Mouse (Mus musculus) MEL (cell line): Measurements from ENCODE around the gene Dynll2. TPM values are rescaled to one million over a fixed set of nuclear protein-coding genes. Genes with fewer than 3 reads are reported as not detected.

Experiments used
- DNase-seq: peaks from one replicate; pipeline ENCODE4 v3.0.0; 2011; ENCODE audit warnings: low read depth, low spot score
- H3K27ac ChIP-seq: 2 replicates; pipeline ENCODE4 v1.5.1; 2012; ENCODE audit warnings: low read depth, mild to moderate bottlenecking, control low read depth, low read length, moderate library complexity; ENCODE audit not compliant: control insufficient read depth
- H3K27me3 ChIP-seq, 2 experiments: fragments of 150-350 bp in 1 of 2; sonication (generic) in 1 of 2; 2 replicates each; pipeline ENCODE4 v1.6.1; 2012; ENCODE audit warnings: low read length in 2 of 2, mild to moderate bottlenecking in 2 of 2, improper control_type of control experiment in 1 of 2, moderate library complexity in 1 of 2; ENCODE audit not compliant: insufficient read depth in 2 of 2, control insufficient read depth in 1 of 2
- H3K36me3 ChIP-seq, 2 experiments: 2 replicates each; pipeline ENCODE4 v1.6.1; 2012 to 2014; ENCODE audit warnings: low read length in 2 of 2, improper control_type of control experiment in 1 of 2, inconsistent platforms in 1 of 2, mild to moderate bottlenecking in 1 of 2; ENCODE audit not compliant: insufficient read depth in 2 of 2, control insufficient read depth in 1 of 2
- H3K4me1 ChIP-seq, 2 experiments: fragments of 150-350 bp in 1 of 2; sonication (generic) in 1 of 2; 2 replicates each; pipeline ENCODE4 v1.6.1; 2012; ENCODE audit warnings: low read length in 2 of 2, improper control_type of control experiment in 1 of 2, mild to moderate bottlenecking in 1 of 2; ENCODE audit not compliant: insufficient read depth in 2 of 2, control insufficient read depth in 1 of 2
- H3K4me3 ChIP-seq, 2 experiments: fragments of 150-350 bp in 1 of 2; sonication (generic) in 1 of 2; 2 replicates each; pipeline ENCODE4 v1.5.1; 2012; ENCODE audit warnings: low read depth in 2 of 2, low read length in 2 of 2, mild to moderate bottlenecking in 2 of 2, moderate library complexity in 2 of 2, control low read depth in 1 of 2, improper control_type of control experiment in 1 of 2; ENCODE audit not compliant: control insufficient read depth in 1 of 2, insufficient read depth in 1 of 2
- H3K79me2 ChIP-seq: 2 replicates; pipeline ENCODE4 v1.6.1; 2012; ENCODE audit warnings: mild to moderate bottlenecking, low read length, moderate library complexity; ENCODE audit not compliant: control insufficient read depth, poor library complexity, insufficient read depth
- H3K9ac ChIP-seq: 2 replicates; pipeline ENCODE4 v1.6.1; 2012; ENCODE audit warnings: low read depth, mild to moderate bottlenecking, control low read depth, low read length, moderate library complexity; ENCODE audit not compliant: control insufficient read depth, poor library complexity, severe bottlenecking
- H3K9me3 ChIP-seq: fragments of 150-350 bp; sonication (generic); replicated peaks from 2 replicates; pipeline ENCODE4 v1.6.1; 2012; ENCODE audit warnings: mild to moderate bottlenecking, low read length, improper control_type of control experiment, moderate library complexity; ENCODE audit not compliant: insufficient read depth
- BHLHE40 ChIP-seq: IDR thresholded peaks from 2 replicates; pipeline ENCODE4 v1.6.1; 2012; ENCODE audit warnings: low read depth, mild to moderate bottlenecking, inconsistent platforms, low read length, improper control_type of control experiment, borderline replicate concordance
- CHD1 ChIP-seq: IDR thresholded peaks from 2 replicates; pipeline ENCODE4 v1.6.1; 2012; ENCODE audit warnings: low read depth, mild to moderate bottlenecking, inconsistent platforms, low read length, improper control_type of control experiment
- CTCF ChIP-seq, 3 experiments: IDR thresholded peaks in 2 of 3; conservative IDR thresholded peaks in 1 of 3; 2 replicates each; pipeline ENCODE4 v1.5.1; 2011 to 2012; ENCODE audit warnings: low read length in 3 of 3, low read depth in 2 of 3, mild to moderate bottlenecking in 2 of 3, improper control_type of control experiment in 1 of 3, inconsistent platforms in 1 of 3, mixed read lengths in 1 of 3, moderate library complexity in 1 of 3; ENCODE audit not compliant: control insufficient read depth in 1 of 3, insufficient read depth in 1 of 3, poor library complexity in 1 of 3, severe bottlenecking in 1 of 3
- EP300 ChIP-seq, 2 experiments: IDR thresholded peaks; 2 replicates each; pipeline ENCODE4 v1.6.1; 2011; ENCODE audit warnings: improper control_type of control experiment in 2 of 2, low read length in 2 of 2, low read depth in 1 of 2, mild to moderate bottlenecking in 1 of 2
- GATA1 ChIP-seq: IDR thresholded peaks from 2 replicates; pipeline ENCODE4 v1.6.1; 2011; ENCODE audit warnings: low read depth, low read length, improper control_type of control experiment
- KAT2A ChIP-seq: conservative IDR thresholded peaks from 2 replicates; pipeline ENCODE4 v1.6.1; 2012; ENCODE audit warnings: low read depth, low read length, improper control_type of control experiment, inconsistent platforms
- MAFK ChIP-seq: IDR thresholded peaks from 2 replicates; pipeline ENCODE4 v1.6.1; 2011; ENCODE audit warnings: low read depth, mild to moderate bottlenecking, low read length, improper control_type of control experiment, borderline replicate concordance
- NRF1 ChIP-seq: IDR thresholded peaks from 2 replicates; pipeline ENCODE4 v1.6.1; 2014; ENCODE audit warnings: low read depth, mild to moderate bottlenecking, inconsistent platforms, low read length, improper control_type of control experiment, moderate library complexity; ENCODE audit not compliant: poor library complexity, insufficient read depth, severe bottlenecking
- RAD21 ChIP-seq: IDR thresholded peaks from 2 replicates; pipeline ENCODE4 v1.6.1; 2011; ENCODE audit warnings: mild to moderate bottlenecking, low read depth, low read length, improper control_type of control experiment
- SIN3A ChIP-seq: IDR thresholded peaks from 2 replicates; pipeline ENCODE4 v1.6.1; 2012; ENCODE audit warnings: low read length, improper control_type of control experiment, inconsistent platforms
- SMC3 ChIP-seq: IDR thresholded peaks from 2 replicates; pipeline ENCODE4 v1.6.1; 2011; ENCODE audit warnings: low read depth, low read length, improper control_type of control experiment
- USF2 ChIP-seq, 2 experiments: IDR thresholded peaks; 2 replicates each; pipeline ENCODE4 v1.6.1; 2011 to 2012; ENCODE audit warnings: improper control_type of control experiment in 2 of 2, low read length in 2 of 2, borderline replicate concordance in 1 of 2, inconsistent platforms in 1 of 2, low read depth in 1 of 2, mild to moderate bottlenecking in 1 of 2; ENCODE audit not compliant: insufficient read depth in 1 of 2
- polyA plus RNA-seq, 2 experiments: library from polyadenylated mRNA; stranded (reverse) in 1 of 2; unstranded in 1 of 2; fragments of >175 nt in 1 of 2; fragments of >200 nt in 1 of 2; gene quantifications; 2 replicates each; pipeline versions ENCODE4 v1.2.1 to v1.2.4; 2012; ENCODE audit warnings: low replicate concordance in 2 of 2, low read depth in 1 of 2; ENCODE audit not compliant: insufficient read length in 2 of 2, insufficient read depth in 1 of 2, missing spikeins in 1 of 2
- total RNA-seq: library from RNA; depleted of rRNA; stranded (reverse); fragments of 300-350 nt; gene quantifications from 2 replicates; pipeline ENCODE4 v1.2.3, GENCODE M21; 2012

Gene Dynll2
- total and polyA plus RNA-seq, 3 experiments: 38.6 to 124 (median 75.8) TPM

DNA sequence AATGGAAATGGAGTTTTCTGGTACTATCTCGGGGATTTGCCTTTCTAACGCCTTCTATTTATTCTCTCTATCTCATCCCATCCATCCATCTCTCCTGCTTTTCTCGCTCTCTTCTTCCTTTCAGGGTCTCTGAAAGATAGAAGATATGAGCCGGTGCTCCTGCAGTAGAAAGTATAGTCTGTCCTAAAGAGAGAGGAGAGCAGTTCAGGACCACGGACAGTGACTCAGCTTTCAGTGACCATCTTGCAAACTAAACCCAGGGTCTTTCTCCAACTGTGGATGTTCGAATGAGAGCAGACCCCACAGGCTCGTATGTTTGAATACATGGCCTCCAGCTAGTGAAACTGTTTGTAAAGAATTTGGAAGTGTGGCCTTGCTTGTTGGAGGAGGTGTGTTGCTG lies 30.3 kb downstream of the Dynll2 start:
- Histone ChIP-seq H3K4me3 (no peak overlapping the region), H3K27ac (no peak overlapping the region), H3K27me3 (peaks cover 5 to 11% of the 10 kb centered on the region in 2 experiments), H3K9ac (no peak overlapping the region), H3K79me2 (no peaks in the 10 kb centered on the region), H3K36me3 (no peaks in the 10 kb centered on the region), H3K9me3 (no peaks in the 10 kb centered on the region), H3K4me1 (no peaks in the 10 kb centered on the region)
- DNase-seq: peak; percentile 76
- no peak for TF ChIP-seq BHLHE40
- peak; percentile 55 for TF ChIP-seq SIN3A

DNA sequence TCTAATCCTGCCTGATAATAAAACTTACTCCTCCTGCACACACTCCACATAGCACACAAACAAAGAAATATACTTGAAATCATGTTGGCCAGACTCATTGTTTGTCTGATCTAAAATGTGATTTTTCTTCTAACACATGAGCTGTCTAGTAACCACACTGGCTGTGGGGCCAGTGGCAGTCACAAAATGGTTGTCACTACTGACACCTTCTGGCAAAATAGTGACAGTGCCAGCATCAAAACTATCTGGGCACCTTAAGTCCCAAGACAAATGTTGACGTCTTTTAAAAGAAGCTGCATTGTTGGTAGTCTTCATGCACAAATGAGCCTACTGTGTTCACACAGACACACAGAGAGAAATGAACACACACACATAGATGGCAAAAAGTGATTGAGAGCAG lies 32.2 kb downstream of the Dynll2 start:
- no peak overlapping the region for H3K27ac ChIP-seq

DNA sequence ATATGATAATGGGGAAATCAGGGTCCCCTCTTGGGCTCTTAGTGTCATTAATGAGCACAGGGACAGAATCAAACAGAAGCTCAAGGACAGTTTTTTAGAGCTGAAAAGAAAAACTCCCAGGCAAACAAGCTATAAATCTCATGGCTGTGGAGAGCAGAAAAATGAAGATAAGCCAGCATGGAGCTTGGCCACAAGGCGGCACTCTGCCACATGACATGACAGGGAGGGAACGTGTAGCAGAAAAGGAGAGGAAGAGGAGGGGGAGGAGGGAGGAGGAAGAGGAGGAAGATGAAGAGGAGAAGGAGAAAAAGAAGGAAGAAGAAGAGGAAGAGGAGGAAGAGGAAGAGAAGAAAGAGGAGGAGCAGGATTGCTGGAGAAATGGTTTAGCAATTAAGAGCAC lies 37.3 kb downstream of the Dynll2 start:
- no peaks in the 10 kb centered on the region for H3K79me2 ChIP-seq
- TF ChIP-seq CTCF (IDR thresholded peaks at IDR 0.05 in 2 of 3, conservative IDR thresholded peaks at IDR 0.05 in 1 of 3; ENCODE audit: control insufficient read depth in 1 of 3, insufficient read depth in 1 of 3, low read depth in 2 of 3, low read length in 3 of 3, poor library complexity in 1 of 3, severe bottlenecking in 1 of 3): peak; percentile 4 to 41 (median 17); a peak in 3 of 6 replicates
- no peak for TF ChIP-seq EP300 (IDR thresholded peaks at IDR 0.05; ENCODE audit: low read depth in 1 of 2, low read length in 2 of 2)
- H3K4me1 ChIP-seq: no peaks in the 10 kb centered on the region
- H3K4me3 ChIP-seq: no peak overlapping the region
- no peak overlapping the region for H3K9ac ChIP-seq
- peaks cover 3 to 7% of the 10 kb centered on the region in 2 experiments; a peak in 2 of 4 replicates for H3K27me3 ChIP-seq
- H3K9me3 ChIP-seq: no peaks in the 10 kb centered on the region
- no peak for DNase-seq
- no peak overlapping the region for H3K27ac ChIP-seq
- no peaks in the 10 kb centered on the region for H3K36me3 ChIP-seq

More for the DNA sequence above, 32.2 kb downstream of the Dynll2 start:
- TF ChIP-seq NRF1 (no peak), MAFK (no peak), BHLHE40 (no peak), GATA1 (no peak), RAD21 (peak; percentile 67), SMC3 (peak; percentile 56), CHD1 (no peak), KAT2A (no peak), USF2 (IDR thresholded peaks at IDR 0.05; ENCODE audit: borderline replicate concordance in 1 of 2, insufficient read depth in 1 of 2, low read depth in 1 of 2, low read length in 2 of 2) (no peak), CTCF (IDR thresholded peaks at IDR 0.05 in 2 of 3, conservative IDR thresholded peaks at IDR 0.05 in 1 of 3; ENCODE audit: control insufficient read depth in 1 of 3, insufficient read depth in 1 of 3, low read depth in 2 of 3, low read length in 3 of 3, poor library complexity in 1 of 3, severe bottlenecking in 1 of 3) (peak; percentile 36 to 69 (median 59))
- H3K79me2 ChIP-seq: no peaks in the 10 kb centered on the region
- no peak overlapping the region for H3K9ac ChIP-seq
- no peaks in the 10 kb centered on the region for H3K36me3 ChIP-seq
- DNase-seq: peak; percentile 52
- peaks cover 2 to 7% of the 10 kb centered on the region in 2 experiments for H3K27me3 ChIP-seq
- H3K9me3 ChIP-seq: no peaks in the 10 kb centered on the region
- H3K4me3 ChIP-seq: no peak overlapping the region
- H3K4me1 ChIP-seq: no peaks in the 10 kb centered on the region
